Mouse (Mus musculus) lung, adult 10 weeks (tissue): Measurements from ENCODE around the gene Ubxn4. TPM values are rescaled to one million over a fixed set of nuclear protein-coding genes. Genes with fewer than 3 reads are reported as not detected.

Experiments
- polyA plus RNA-seq: library from polyadenylated mRNA; stranded (reverse); fragments of 350-450 nt; fragmentation: Illumina TruSeq; extraction: RNeasy Lipid Tissue Mini Kit (QIAGEN cat#74804); gene quantifications from one replicate; pipeline ENCODE4 v1.2.3, GENCODE M21; 2014; ENCODE audit warnings: low read depth, low replicate concordance; ENCODE audit not compliant: insufficient read depth

Ubxn4 gene
- 23.5 TPM for polyA plus RNA-seq

DNA sequence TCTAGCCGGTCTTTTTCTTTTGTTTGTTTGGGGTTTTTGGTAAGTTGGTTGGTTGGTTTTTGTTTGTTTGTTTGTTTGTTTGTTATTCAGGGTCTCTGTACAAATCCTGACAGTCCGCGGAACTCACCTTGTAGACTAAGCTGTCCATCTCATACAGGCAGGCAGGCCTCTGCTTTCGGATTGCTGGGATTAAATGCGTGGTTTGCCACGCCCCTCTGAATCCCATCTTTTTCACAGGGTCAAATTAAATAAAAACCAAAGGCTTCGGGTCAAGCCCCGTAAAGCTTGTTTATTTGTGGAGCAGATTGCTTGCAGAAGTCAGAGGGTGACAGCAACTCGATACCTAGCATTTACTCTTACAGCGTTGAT lies at the start of gene Ubxn4:
Gene Ubxn4 (plus strand): TSS at position 338 of the 369 bp plus-strand sequence.

DNA sequence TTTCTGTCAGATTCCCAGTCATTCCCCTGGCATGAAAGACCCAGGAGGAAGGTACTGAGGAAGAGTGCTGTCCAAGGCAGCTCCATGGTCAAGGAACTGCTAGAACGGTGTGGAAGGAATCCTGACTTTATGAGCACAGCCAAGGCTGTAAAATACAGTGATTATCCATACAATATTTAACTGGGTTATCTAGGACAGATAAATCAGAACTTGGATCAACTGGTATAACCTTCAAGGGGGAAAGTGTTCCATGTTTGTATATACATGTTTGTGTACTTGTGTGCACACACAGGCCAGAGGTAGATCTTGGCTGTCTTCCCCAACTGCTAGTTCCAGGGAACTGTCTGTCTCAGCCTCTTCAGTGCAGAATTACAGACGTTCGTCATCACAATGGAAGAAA lies 84.5 kb downstream of the Ubxn4 start, which contains the start of gene Lct:
Gene Lct (minus strand): TSS at position 101 of the 400 bp plus-strand sequence.

Other genes starting within 250 kb of the Ubxn4 start
- 0.86 TPM for gene Zranb3, start 140.9 kb upstream of the Ubxn4 start, polyA plus RNA-seq
- 14.6 TPM for gene R3hdm1, start 140.7 kb upstream of the Ubxn4 start, polyA plus RNA-seq
- gene Lct, start 84.4 kb downstream of the Ubxn4 start, polyA plus RNA-seq = not detected
- gene Mcm6, start 115.7 kb downstream of the Ubxn4 start, polyA plus RNA-seq = 11.3 TPM
- 35.8 TPM for gene Dars, start 173.4 kb downstream of the Ubxn4 start, polyA plus RNA-seq